Mouse (Mus musculus): Measurements from ENCODE around the gene Gm11437.

Gene Gm11437

DNA sequence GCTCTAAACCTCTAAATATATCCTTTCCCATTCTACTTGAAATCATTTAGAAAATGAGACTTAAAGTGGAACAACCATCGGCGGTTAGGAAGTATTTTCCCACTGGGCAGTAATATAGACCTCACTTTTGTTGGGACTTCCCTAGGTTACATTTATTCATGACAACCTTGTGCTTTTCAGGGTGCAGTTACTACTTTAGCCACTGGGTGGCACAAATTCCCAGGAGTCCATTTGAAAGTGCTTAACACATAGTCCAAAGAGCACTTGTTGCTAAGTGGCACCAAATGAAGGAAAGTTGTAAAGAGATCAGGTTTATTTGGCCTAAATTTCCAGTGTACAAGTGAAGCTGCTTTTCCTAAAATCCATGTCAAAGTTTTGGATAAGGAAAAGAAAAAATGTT, 25.5 kb downstream of the Gm11437 start:
- DNase-seq = peak; percentile 26

DNA sequence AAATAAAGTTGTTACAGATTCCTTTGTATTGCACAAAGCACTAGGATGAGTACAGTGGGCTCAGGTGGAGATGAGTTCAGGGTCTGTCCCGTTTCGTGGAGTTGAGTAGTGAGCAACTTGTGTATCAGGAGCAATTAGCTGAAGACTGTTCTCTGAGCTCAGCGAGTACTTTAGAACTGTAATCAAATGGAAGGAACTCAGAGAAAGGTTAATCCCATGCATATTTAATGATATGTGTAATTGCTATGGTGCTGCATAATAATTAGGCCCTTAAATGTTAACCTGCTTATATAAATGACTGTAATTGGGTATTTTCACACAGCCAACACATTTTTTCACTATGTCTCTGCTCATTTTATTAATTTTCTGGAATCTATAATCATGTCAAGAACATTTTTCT, 30.8 kb downstream of the Gm11437 start:
- no peak for DNase-seq

DNA sequence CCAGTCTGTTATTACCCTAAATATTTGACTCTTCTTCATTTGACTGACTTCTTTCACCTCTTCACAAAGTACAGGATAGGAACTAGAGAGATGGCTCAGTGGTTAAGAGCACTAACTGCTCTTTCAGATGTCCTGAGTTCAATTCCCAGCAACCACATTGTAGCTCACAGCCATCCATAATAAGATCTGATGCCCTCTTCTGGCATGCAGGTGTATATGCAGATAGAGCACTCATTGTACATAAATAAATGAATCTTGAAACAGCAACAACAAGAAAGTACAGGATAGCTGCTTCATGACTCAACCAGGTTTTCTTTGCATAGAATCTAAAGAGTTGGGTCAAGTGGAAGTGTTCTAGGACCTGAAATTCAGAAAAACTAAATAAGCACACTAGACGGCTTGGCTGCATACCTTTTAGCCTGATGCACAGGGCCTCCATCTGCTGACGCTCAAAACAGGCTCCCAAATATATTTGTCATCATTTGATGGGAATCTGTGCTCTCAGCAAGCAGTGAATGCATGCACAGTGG, 32.9 kb downstream of the Gm11437 start:
- no peak for DNase-seq

DNA sequence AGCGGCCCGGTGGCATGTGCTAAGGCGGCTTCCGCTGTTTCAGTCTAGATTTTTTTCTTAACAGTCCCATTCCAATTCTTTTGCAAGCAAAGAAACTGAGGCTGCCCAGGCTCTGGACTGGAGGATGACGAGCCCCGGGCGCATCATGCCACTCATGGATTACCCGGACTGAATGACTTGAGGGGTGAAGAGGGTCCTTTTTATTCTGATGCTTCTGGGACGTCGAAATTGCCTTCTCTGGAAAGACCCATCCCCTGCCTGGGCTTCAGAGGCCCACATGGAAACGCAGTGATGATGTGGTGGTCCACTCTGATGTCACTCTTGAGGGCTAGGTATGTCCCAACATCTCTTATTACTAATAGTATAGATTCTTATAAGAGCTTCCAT, 37.5 kb downstream of the Gm11437 start:
- no peak for DNase-seq

DNA sequence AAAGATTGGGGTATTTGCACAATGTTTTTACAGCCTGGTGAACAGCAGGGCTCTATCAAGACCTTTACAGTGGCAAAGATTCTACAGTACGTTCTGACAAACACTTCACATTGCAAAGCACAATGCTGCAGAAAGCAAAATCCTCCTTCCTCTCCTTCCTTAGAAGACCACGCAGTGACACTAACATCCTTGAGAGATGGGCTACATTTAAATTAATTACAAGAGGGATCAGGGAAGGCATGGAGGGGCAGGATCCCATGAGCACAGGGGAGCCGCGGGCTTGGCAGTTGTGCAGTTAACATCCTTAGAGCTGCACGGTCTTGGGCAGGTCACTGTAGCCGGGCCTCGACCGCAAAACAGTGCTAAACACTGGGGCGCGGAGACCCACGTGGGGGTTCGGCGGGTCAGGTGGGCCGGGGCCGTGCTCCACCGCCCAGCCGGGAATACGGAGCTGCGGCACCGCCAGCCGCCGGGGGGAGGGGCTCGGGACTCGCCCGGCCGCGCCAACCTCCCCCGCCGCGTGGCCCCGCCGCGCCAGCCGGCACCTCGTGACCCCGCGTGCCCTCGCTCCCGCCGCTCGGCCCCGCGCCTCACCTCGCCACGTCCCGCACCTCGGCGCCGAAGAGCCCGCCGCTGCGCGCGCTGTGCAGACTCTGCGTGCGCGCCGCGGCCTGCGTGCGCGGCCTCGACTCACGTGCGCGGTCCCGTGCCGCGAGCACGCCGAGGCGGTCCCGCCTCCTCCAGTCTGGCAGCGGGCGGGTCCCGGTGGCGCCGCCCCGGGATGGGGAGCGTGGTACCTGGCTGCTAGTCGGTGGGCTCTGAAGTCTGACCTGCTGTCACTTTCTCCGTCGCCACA, 38.1 kb downstream of the Gm11437 start, which contains the start of the genes Tada2a and Acaca:
Gene Tada2a, minus strand, starts transcription at position 658 of the 856 bp plus-strand sequence.
Gene Acaca, plus strand, starts transcription at position 730 of the 856 bp plus-strand sequence.
- DNase-seq = peak; percentile 81

DNA sequence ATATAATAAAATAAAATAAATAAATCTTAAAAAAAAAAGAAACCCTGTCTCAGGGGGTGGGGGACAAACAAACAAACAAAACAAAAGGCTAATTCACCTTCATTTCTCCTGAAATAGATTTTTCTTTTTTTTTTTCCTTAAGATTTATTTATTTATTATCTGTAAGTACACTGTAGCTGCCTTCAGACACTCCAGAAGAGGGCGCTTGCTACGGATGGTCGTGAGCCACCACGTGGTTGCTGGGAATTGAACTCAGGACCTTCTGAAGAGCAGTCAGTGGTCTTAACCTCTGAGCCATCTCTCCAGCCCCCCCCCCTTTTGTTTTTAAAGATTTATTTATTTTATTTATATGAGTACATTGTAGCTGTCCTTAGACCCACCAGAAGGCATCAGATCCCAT, 39.3 kb downstream of the Gm11437 start:
- DNase-seq = peak; percentile 19

DNA sequence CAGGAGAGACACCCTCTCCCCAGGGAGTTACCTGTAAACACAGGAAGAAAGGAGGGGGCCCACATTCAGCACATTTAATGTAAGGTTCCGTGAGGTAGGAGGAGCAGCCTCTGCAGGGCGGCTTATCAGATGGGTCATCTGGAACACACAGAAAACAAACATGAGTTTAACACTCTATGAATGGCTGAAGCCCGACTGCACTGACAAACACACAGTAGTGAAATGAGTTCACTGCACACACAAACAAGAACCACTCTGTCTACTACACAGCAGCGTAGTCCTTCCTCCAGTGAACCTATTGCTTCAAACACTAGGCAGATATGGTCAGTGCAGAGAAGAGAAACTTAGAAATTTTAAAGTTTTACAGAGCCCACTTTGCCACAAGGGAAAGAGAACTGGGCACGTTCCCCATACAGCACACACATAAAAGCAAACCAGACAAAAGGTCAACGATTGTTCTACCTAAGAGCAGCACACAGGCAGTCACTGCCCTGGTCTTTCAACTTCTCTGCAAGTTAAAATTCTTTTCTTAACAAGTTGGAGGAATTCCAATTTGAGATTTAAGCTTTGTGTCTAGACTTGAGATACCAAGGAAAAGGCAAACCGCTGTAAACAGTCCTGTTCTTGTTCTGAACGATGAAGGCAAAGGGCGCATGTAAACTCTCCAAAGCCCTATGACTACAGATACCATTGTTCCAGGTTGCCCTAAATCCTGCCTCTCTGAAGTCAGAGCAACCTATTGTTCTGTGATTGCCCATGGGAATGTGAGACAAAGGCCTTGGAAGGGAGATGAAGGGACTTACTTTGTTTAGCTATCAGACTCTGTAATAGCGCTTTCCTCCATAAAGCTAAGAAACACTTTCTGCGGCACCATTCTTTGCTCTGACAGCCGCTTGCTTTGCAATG, 46.0 kb downstream of the Gm11437 start:
- no peak for DNase-seq

DNA sequence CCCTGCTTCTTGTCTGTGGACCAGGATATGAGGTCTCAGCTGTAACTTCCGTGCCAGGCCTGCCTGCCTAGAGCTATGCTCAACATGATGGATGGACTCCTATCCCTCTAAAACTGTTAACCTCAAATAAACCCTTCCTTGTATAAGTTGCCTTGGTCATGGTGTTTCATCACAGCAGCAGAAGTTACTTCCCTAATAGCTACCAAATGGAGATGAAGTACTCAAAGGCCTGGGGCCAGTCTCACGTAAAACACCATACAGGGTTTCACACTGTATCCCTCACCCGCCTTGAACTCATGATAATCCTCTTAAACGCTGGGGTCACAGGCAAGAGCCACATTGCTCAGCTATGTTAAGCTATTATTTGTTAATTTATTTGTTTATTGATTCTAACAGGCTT, 49.8 kb downstream of the Gm11437 start:
- DNase-seq = no peak

DNA sequence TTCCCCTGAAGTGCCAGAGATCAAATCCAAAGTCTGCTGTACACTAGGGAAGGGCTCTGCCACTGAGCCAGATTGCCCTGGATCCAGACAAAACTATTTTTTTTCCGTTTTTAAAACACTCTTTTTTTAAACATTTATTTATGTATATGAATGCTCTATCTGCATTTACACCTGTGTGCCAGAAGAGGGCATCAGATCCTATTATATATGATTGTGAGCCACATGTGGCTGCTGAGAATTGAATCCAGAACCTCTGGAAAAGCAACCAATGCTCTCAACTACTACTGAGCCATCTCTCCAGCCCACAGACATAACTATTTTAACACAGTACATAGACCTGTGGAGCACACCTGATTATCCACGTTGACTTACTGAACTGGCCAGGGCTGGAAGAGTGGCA, 51.1 kb downstream of the Gm11437 start:
- DNase-seq = no peak

DNA sequence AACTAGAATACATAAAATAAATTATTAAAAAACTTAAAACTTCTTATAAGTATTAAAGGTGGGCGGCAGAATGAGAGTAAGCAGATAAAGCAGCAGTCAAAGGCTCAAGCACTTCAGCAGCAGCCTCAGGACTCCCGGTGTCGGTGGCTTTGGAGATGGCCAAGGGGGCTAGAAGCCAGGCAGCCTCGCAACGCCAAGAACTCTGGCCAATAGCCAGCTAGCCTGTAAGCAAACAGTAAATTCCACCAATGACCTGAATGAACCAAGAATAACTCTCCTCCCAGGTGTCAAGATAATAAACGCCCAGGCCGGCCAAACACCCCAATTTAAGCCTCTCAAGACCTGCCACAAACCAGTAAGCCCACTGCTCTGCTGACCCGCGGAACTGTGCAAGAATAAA, 51.6 kb downstream of the Gm11437 start:
- DNase-seq = no peak

DNA sequence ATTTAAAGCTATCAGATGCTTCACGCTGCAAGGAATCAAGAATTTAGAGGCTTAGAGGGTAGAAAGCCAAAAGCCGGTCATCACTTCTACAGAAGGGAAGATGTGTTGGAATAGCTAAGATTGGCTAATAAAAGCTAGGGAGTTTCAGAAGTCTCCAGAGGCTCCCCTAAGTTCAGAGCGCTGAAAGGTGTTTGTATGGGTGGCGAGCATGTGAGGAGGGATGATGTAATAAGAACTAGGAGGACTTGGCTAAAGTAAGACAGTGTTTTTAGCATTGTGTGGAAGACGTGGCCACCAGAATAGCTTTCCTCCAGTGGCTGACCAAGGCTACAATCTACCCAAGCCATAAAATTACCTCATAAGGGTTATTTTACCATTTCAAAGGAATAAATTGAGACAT, 53.7 kb downstream of the Gm11437 start:
- DNase-seq = no peak

DNA sequence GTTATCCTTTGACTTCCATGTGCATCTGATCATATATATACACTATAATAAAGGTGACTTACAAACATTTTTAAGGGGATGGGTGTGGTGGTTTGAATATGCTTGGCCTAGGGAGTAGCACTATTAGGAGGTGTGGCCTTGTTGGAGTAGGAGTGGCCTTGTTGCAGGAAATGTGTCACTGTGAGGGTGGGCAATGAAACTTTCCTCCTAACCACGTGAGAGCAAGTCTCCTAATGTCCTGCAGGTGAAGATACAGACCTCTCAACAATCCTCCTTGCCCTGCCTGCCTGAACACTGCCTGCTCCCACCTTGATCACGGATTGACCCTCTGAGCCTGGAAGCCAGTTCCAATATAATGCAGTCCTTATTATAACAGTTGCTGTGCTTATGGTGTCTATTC, 60.1 kb downstream of the Gm11437 start:
- no peak for DNase-seq

DNA sequence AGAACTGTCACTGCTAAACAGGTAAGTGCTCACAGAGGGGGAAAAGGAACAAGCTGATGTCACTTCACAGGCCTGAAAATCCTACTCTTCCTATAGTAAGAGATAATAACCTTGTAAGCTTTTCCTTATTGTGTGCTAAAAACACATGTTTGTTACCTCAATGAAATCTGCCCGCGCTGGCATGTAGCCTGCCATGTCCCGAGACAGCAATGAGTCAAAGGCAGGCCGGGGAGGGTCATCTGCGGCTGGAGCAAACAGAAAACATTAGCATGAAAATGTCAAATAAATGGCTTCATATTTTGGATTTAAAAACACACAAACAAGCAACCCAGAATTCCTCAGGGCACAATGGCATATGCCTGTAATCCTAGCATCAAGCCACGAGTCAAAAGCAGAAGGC, 63.2 kb downstream of the Gm11437 start:
- DNase-seq = no peak

DNA sequence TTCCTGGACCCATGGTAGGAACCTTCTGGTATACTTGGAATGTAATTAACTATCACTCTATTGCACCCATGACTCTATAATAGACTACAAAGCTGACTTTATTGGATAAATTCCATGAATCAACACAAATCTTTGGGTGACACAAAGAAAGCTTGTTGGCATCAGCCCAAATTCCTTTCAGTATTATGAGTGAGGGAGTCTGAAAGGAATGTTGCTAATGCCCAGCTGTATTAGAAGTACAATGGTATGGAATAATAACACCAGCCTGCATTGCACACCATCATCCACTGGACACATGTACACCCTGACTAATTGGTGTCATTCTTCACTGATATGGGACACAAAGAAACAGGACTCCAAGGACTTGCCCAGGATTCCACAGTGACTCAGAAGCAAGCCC, 66.1 kb downstream of the Gm11437 start:
- DNase-seq = no peak
